In genomic region chr3:105052171-105052936, GRCm38 (mm10) we compare ENCODE assay signal across 8 mouse cellular contexts. TPM values are rescaled to one million over a fixed set of nuclear protein-coding genes. Genes with fewer than 3 reads are reported as not detected.
DNase-seq lines count a peak whose midpoint lies in the region; ATAC-seq and TF ChIP-seq lines count a peak whose summit lies in the region.

No protein-coding gene starts in this region.

- H3K4me3 ChIP-seq in left cerebral cortex, adult 2 months = peak overlapping the region; percentile 94
- H3K4me3 ChIP-seq in brown adipose tissue, adult 24 weeks (ENCODE audit: insufficient read depth, low read depth, low read length) = peak overlapping the region; percentile 94
- H3K4me3 ChIP-seq in hindbrain, embryonic 16.5 days (ENCODE audit: low read length) = peak overlapping the region; percentile 76
- H3K4me3 ChIP-seq in midbrain, embryonic 16.5 days (ENCODE audit: low read depth, low read length) = peak overlapping the region; percentile 95

- peak; percentile 46 for ATAC-seq in hindbrain, embryonic 16.5 days
- peak; percentile 63 for ATAC-seq in midbrain, embryonic 16.5 days

- peak overlapping the region; percentile 79 for H3K4me2 ChIP-seq in hindbrain, embryonic 16.5 days (ENCODE audit: low read length)
- peak overlapping the region; percentile 62 for H3K4me2 ChIP-seq in midbrain, embryonic 16.5 days (ENCODE audit: low read length)

- no peaks in the 10 kb centered on the region for H3K36me3 ChIP-seq in hindbrain, embryonic 16.5 days (ENCODE audit: control insufficient read depth, insufficient read depth, low read length)
- no peaks in the 10 kb centered on the region for H3K36me3 ChIP-seq in midbrain, embryonic 16.5 days (ENCODE audit: control insufficient read depth, insufficient read depth, low read length)

- WGBS in hindbrain, embryonic 16.5 days = under 1% methylated on average over 28 of the region's 37 CpGs
- under 1% methylated on average over 37 of the region's 37 CpGs for WGBS in midbrain, embryonic 16.5 days

- no peak for TF ChIP-seq CTCF in left cerebral cortex, adult 2 months (IDR thresholded peaks at IDR 0.05)

- no peaks in the 10 kb centered on the region for H3K9me3 ChIP-seq in hindbrain, embryonic 16.5 days (ENCODE audit: control insufficient read depth, low read length)
- no peaks in the 10 kb centered on the region for H3K9me3 ChIP-seq in midbrain, embryonic 16.5 days (replicated peaks; ENCODE audit: control insufficient read depth, low read length, poor library complexity, severe bottlenecking)

- intact Hi-C loops in left cerebral cortex, adult 2 months (cut with DNase I) = no loop called here

- peak overlapping the region; percentile 95 for H3K27ac ChIP-seq in left cerebral cortex, adult 2 months
- H3K27ac ChIP-seq in brown adipose tissue, adult 24 weeks (replicated peaks; ENCODE audit: low read depth, low read length) = peak overlapping the region; percentile 92
- H3K27ac ChIP-seq in hindbrain, embryonic 16.5 days (ENCODE audit: low read depth, low read length) = peak overlapping the region; percentile 91
- peak overlapping the region; percentile 92 for H3K27ac ChIP-seq in midbrain, embryonic 16.5 days (ENCODE audit: low read length)

- H3K4me1 ChIP-seq in brown adipose tissue, adult 24 weeks (ENCODE audit: control insufficient read depth, insufficient read depth, insufficient read length, low read length) = peaks cover 24% of the 10 kb centered on the region
- peaks cover 30% of the 10 kb centered on the region for H3K4me1 ChIP-seq in hindbrain, embryonic 16.5 days (ENCODE audit: control insufficient read depth, insufficient read depth, low read depth, low read length)
- peaks cover 34% of the 10 kb centered on the region for H3K4me1 ChIP-seq in midbrain, embryonic 16.5 days (ENCODE audit: control insufficient read depth, insufficient read depth, low read length)

- peak overlapping the region; percentile 94 for H3K9ac ChIP-seq in hindbrain, embryonic 16.5 days (ENCODE audit: low read depth, low read length)
- peak overlapping the region; percentile 96 for H3K9ac ChIP-seq in midbrain, embryonic 16.5 days (ENCODE audit: low read depth, low read length)

- DNase-seq in left cerebral cortex, adult 2 months (ENCODE audit: extremely low spot score in 1 of 2, low spot score in 2 of 2) = no peak
- DNase-seq in left cerebral cortex, adult 8-10 months (ENCODE audit: low spot score in 2 of 2) = no peak
- no peak for DNase-seq in cerebellum, adult 11 months
- DNase-seq in kidney, adult 11 months = no peak
- no peak for DNase-seq in thymus, postnatal 10 days (ENCODE audit: low spot score in 2 of 2)

- H3K27me3 ChIP-seq in hindbrain, embryonic 16.5 days (replicated peaks; ENCODE audit: control insufficient read depth, insufficient read depth, low read length) = no peaks in the 10 kb centered on the region
- H3K27me3 ChIP-seq in midbrain, embryonic 16.5 days (ENCODE audit: control insufficient read depth, insufficient read depth, low read depth, low read length) = no peaks in the 10 kb centered on the region

RNA-seq across cellular contexts. Expression of gene Cttnbp2nl, which starts 0.6 kb away (rescaled TPM):
- total RNA-seq in left cerebral cortex, adult 2 months (2021) = 10 to 100 TPM; 23.8 to 27.9 TPM
- 10 to 100 TPM; 25.6 to 34.7 (median 29.9) TPM for total RNA-seq in left cerebral cortex, adult 8-10 months (2022)
- polyA plus RNA-seq in brown adipose tissue, adult 24 weeks (2012; ENCODE audit: insufficient read depth, insufficient read length, missing spikeins) = 6.3 and 10.6 TPM in 2 replicates
- polyA plus RNA-seq in hindbrain, embryonic 16.5 days (2015; fragmentation: Nextera tagmentation; extraction: Ambion mirVana) = 40.6 and 49.4 TPM in 2 replicates
- 57.9 and 58.5 TPM in 2 replicates for polyA plus RNA-seq in midbrain, embryonic 16.5 days (2015; fragmentation: Nextera tagmentation; extraction: Ambion mirVana)

RNA-seq across cellular contexts. Expression of gene 4930564D02Rik, which starts 14.3 kb away (rescaled TPM):
- not detected for total RNA-seq in left cerebral cortex, adult 2 months (2021)
- total RNA-seq in left cerebral cortex, adult 8-10 months (2022) = not detected
- polyA plus RNA-seq in brown adipose tissue, adult 24 weeks (2012; ENCODE audit: insufficient read depth, insufficient read length, missing spikeins) = not detected in 2 replicates
- polyA plus RNA-seq in hindbrain, embryonic 16.5 days (2015; fragmentation: Nextera tagmentation; extraction: Ambion mirVana) = not detected in 2 replicates
- polyA plus RNA-seq in midbrain, embryonic 16.5 days (2015; fragmentation: Nextera tagmentation; extraction: Ambion mirVana) = not detected in 2 replicates
